Mouse (Mus musculus): ENCODE data around the gene Scgn. TPM values are rescaled to one million over a fixed set of nuclear protein-coding genes. Genes with fewer than 3 reads are reported as not detected.
A peak's percentile ranks its signal among the peaks of the same experiment; 100 is the strongest.

Gene Scgn
- polyA plus RNA-seq, 1 experiment from 2014 or later = not detected

GRCm38 (mm10) chr13:23990451-23990850 lies 563 bp downstream of the Scgn start:
- Histone ChIP-seq H3K9me3 (no peaks in the 10 kb centered on the region), H3K4me2 (no peak overlapping the region), H3K4me3 (no peak overlapping the region), H3K27ac (no peak overlapping the region), H3K4me1 (no peaks in the 10 kb centered on the region), H3K9ac (no peak overlapping the region), H3K27me3 (peaks cover 16% of the 10 kb centered on the region), H3K36me3 (no peaks in the 10 kb centered on the region)
- no peak for ATAC-seq (ENCODE audit: borderline replicate concordance, extremely low read depth, low FRiP score, low TSS enrichment)
- 28% methylated on average over 5 of the region's 5 CpGs for WGBS

GRCm38 (mm10) chr13:23985130-23985529 lies 5.9 kb downstream of the Scgn start:
- H3K27me3 ChIP-seq = no peaks in the 10 kb centered on the region
- 30% methylated on average over 3 of the region's 3 CpGs for WGBS
- no peak overlapping the region for H3K4me3 ChIP-seq
- ATAC-seq (ENCODE audit: borderline replicate concordance, extremely low read depth, low FRiP score, low TSS enrichment) = no peak
- H3K9me3 ChIP-seq = no peaks in the 10 kb centered on the region
- H3K9ac ChIP-seq = no peak overlapping the region
- no peak overlapping the region for H3K27ac ChIP-seq
- H3K36me3 ChIP-seq = no peaks in the 10 kb centered on the region
- H3K4me2 ChIP-seq = no peak overlapping the region
- no peaks in the 10 kb centered on the region for H3K4me1 ChIP-seq

GRCm38 (mm10) chr13:23972271-23972670 lies 18.7 kb downstream of the Scgn start:
- ATAC-seq (ENCODE audit: borderline replicate concordance, extremely low read depth, low FRiP score, low TSS enrichment) = no peak
- Histone ChIP-seq H3K36me3 (no peaks in the 10 kb centered on the region), H3K9me3 (no peaks in the 10 kb centered on the region), H3K4me1 (no peaks in the 10 kb centered on the region), H3K27me3 (no peaks in the 10 kb centered on the region), H3K27ac (0 out of 2 replicates have a peak overlapping the region, but pooled peaks have one; percentile 4), H3K4me2 (no peak overlapping the region), H3K9ac (no peak overlapping the region), H3K4me3 (no peak overlapping the region)
- 35% methylated on average over 5 of the region's 5 CpGs for WGBS

- Histone ChIP-seq H3K4me3 (no peak overlapping the region), H3K27ac (no peak overlapping the region), H3K4me1 (no peaks in the 10 kb centered on the region), H3K9me3 (no peaks in the 10 kb centered on the region), H3K27me3 (no peaks in the 10 kb centered on the region), H3K4me2 (no peak overlapping the region), H3K36me3 (no peaks in the 10 kb centered on the region), H3K9ac (no peak overlapping the region)
- ATAC-seq (ENCODE audit: borderline replicate concordance, extremely low read depth, low FRiP score, low TSS enrichment) = no peak
- 48% methylated on average over 2 of the region's 2 CpGs for WGBS
Observed at GRCm38 (mm10) chr13:23971870-23972269, 19.1 kb downstream of the Scgn start.

GRCm38 (mm10) chr13:23964909-23965308 lies 26.1 kb downstream of the Scgn start:
- ATAC-seq (ENCODE audit: borderline replicate concordance, extremely low read depth, low FRiP score, low TSS enrichment) = no peak
- Histone ChIP-seq H3K9me3 (no peaks in the 10 kb centered on the region), H3K36me3 (no peaks in the 10 kb centered on the region), H3K9ac (no peak overlapping the region), H3K27ac (no peak overlapping the region), H3K4me2 (no peak overlapping the region), H3K4me1 (no peaks in the 10 kb centered on the region), H3K27me3 (no peaks in the 10 kb centered on the region), H3K4me3 (no peak overlapping the region)
- WGBS = 80% methylated on average over 2 of the region's 2 CpGs

GRCm38 (mm10) chr13:23959776-23960175 lies 31.2 kb downstream of the Scgn start:
- ATAC-seq (ENCODE audit: borderline replicate concordance, extremely low read depth, low FRiP score, low TSS enrichment) = no peak
- Histone ChIP-seq H3K9me3 (no peaks in the 10 kb centered on the region), H3K9ac (no peak overlapping the region), H3K4me2 (no peak overlapping the region), H3K27ac (no peak overlapping the region), H3K4me1 (no peaks in the 10 kb centered on the region), H3K4me3 (no peak overlapping the region), H3K27me3 (no peaks in the 10 kb centered on the region), H3K36me3 (no peaks in the 10 kb centered on the region)
- 8% methylated on average over 2 of the region's 2 CpGs for WGBS

GRCm38 (mm10) chr13:23950928-23951327 lies 40.1 kb downstream of the Scgn start:
- Histone ChIP-seq H3K9ac (no peak overlapping the region), H3K9me3 (no peaks in the 10 kb centered on the region), H3K36me3 (no peaks in the 10 kb centered on the region), H3K27me3 (no peaks in the 10 kb centered on the region), H3K4me2 (no peak overlapping the region), H3K4me1 (no peaks in the 10 kb centered on the region), H3K27ac (no peak overlapping the region), H3K4me3 (no peak overlapping the region)
- 62% methylated on average over 3 of the region's 3 CpGs for WGBS
- no peak for ATAC-seq (ENCODE audit: borderline replicate concordance, extremely low read depth, low FRiP score, low TSS enrichment)

- no peaks in the 10 kb centered on the region for H3K4me1 ChIP-seq
- H3K27me3 ChIP-seq = no peaks in the 10 kb centered on the region
- 56% methylated on average over 14 of the region's 14 CpGs for WGBS
- no peak overlapping the region for H3K4me2 ChIP-seq
- no peak overlapping the region for H3K4me3 ChIP-seq
- no peak overlapping the region for H3K9ac ChIP-seq
- ATAC-seq (ENCODE audit: borderline replicate concordance, extremely low read depth, low FRiP score, low TSS enrichment) = no peak
- H3K36me3 ChIP-seq = no peaks in the 10 kb centered on the region
- no peaks in the 10 kb centered on the region for H3K9me3 ChIP-seq
- no peak overlapping the region for H3K27ac ChIP-seq
Observed at GRCm38 (mm10) chr13:23949484-23950246, 41.3 kb downstream of the Scgn start.

- no peaks in the 10 kb centered on the region for H3K27me3 ChIP-seq
Observed at GRCm38 (mm10) chr13:23946254-23946653, 44.8 kb downstream of the Scgn start.

GRCm38 (mm10) chr13:23942861-23943260 lies 48.2 kb downstream of the Scgn start:
- no peaks in the 10 kb centered on the region for H3K27me3 ChIP-seq
- ATAC-seq (ENCODE audit: borderline replicate concordance, extremely low read depth, low FRiP score, low TSS enrichment) = no peak
- H3K27ac ChIP-seq = no peak overlapping the region
- no peak overlapping the region for H3K4me2 ChIP-seq
- no peaks in the 10 kb centered on the region for H3K4me1 ChIP-seq
- no peaks in the 10 kb centered on the region for H3K9me3 ChIP-seq
- 51% methylated on average over 2 of the region's 2 CpGs for WGBS
- no peaks in the 10 kb centered on the region for H3K36me3 ChIP-seq
- no peak overlapping the region for H3K9ac ChIP-seq
- no peak overlapping the region for H3K4me3 ChIP-seq

More at GRCm38 (mm10) chr13:23946254-23946653, 44.8 kb downstream of the Scgn start:
- Histone ChIP-seq H3K9me3 (no peaks in the 10 kb centered on the region), H3K36me3 (no peaks in the 10 kb centered on the region), H3K9ac (no peak overlapping the region), H3K4me2 (no peak overlapping the region), H3K4me1 (no peaks in the 10 kb centered on the region), H3K27ac (no peak overlapping the region), H3K4me3 (no peak overlapping the region)
- 28% methylated on average over 2 of the region's 2 CpGs for WGBS
- no peak for ATAC-seq (ENCODE audit: borderline replicate concordance, extremely low read depth, low FRiP score, low TSS enrichment)

- H3K27ac ChIP-seq = 0 out of 2 replicates have a peak overlapping the region, but pooled peaks have one; percentile 12
- WGBS = 38% methylated on average over 6 of the region's 6 CpGs
Observed at GRCm38 (mm10) chr13:23940291-23940690, 50.7 kb downstream of the Scgn start.

GRCm38 (mm10) chr13:23938699-23939098 lies 52.3 kb downstream of the Scgn start:
- ATAC-seq (ENCODE audit: borderline replicate concordance, extremely low read depth, low FRiP score, low TSS enrichment) = no peak
- no peaks in the 10 kb centered on the region for H3K27me3 ChIP-seq
- H3K27ac ChIP-seq = no peak overlapping the region
- no peak overlapping the region for H3K9ac ChIP-seq
- no peaks in the 10 kb centered on the region for H3K4me1 ChIP-seq
- 86% methylated on average over 1 of the region's 1 CpGs for WGBS
- no peak overlapping the region for H3K4me3 ChIP-seq
- no peaks in the 10 kb centered on the region for H3K36me3 ChIP-seq
- H3K4me2 ChIP-seq = no peak overlapping the region
- no peaks in the 10 kb centered on the region for H3K9me3 ChIP-seq

More at GRCm38 (mm10) chr13:23940291-23940690, 50.7 kb downstream of the Scgn start:
- no peak overlapping the region for H3K9ac ChIP-seq
- ATAC-seq (ENCODE audit: borderline replicate concordance, extremely low read depth, low FRiP score, low TSS enrichment) = no peak; the same call in 1 of the 2 replicates
- H3K36me3 ChIP-seq = no peaks in the 10 kb centered on the region
- H3K27me3 ChIP-seq = no peaks in the 10 kb centered on the region
- no peaks in the 10 kb centered on the region for H3K4me1 ChIP-seq
- H3K4me3 ChIP-seq = no peak overlapping the region
- no peak overlapping the region for H3K4me2 ChIP-seq
- H3K9me3 ChIP-seq = no peaks in the 10 kb centered on the region

Data from lung, embryonic 15.5 days (tissue).